Mouse (Mus musculus) midbrain, embryonic 11.5 days (tissue): ENCODE measurements around the gene Gm12184. TPM values are rescaled to one million over a fixed set of nuclear protein-coding genes. Genes with fewer than 3 reads are reported as not detected.
A peak's percentile ranks its signal among the peaks of the same experiment; 100 is the strongest.

Experiments
- ATAC-seq: fragments of 200-750 bp; cut with Nextera tagmentation; 2 replicates; pipeline ENCODE4 v1.8.0; 2017; ENCODE audit warnings: moderate TSS enrichment, moderate library complexity; ENCODE audit not compliant: low FRiP score
- DNase-seq: peaks from one replicate; pipeline ENCODE4 v3.0.0; 2015; ENCODE audit warnings: low spot score; ENCODE audit errors: missing footprints
- H3K27ac ChIP-seq: fragments of 300-500 bp; sonication (generic); 2 replicates; pipeline ENCODE4 v1.5.1; 2014; ENCODE audit warnings: low read depth, low read length
- H3K27me3 ChIP-seq: fragments of 300-500 bp; sonication (generic); 2 replicates; pipeline ENCODE4 v1.6.1; 2014; ENCODE audit warnings: mild to moderate bottlenecking, low read length, moderate library complexity, mixed read lengths; ENCODE audit not compliant: control insufficient read depth, insufficient read depth
- H3K36me3 ChIP-seq: fragments of 300-500 bp; sonication (generic); 2 replicates; pipeline ENCODE4 v1.6.1; 2014; ENCODE audit warnings: mild to moderate bottlenecking, low read length, moderate library complexity, mixed read lengths; ENCODE audit not compliant: control insufficient read depth, insufficient read depth
- H3K4me1 ChIP-seq: fragments of 300-500 bp; sonication (generic); 2 replicates; pipeline ENCODE4 v1.6.1; 2014; ENCODE audit warnings: low read length; ENCODE audit not compliant: control insufficient read depth, insufficient read depth
- H3K4me2 ChIP-seq: fragments of 300-500 bp; sonication (generic); 2 replicates; pipeline ENCODE4 v1.6.1; 2014; ENCODE audit warnings: mild to moderate bottlenecking, moderate library complexity
- H3K4me3 ChIP-seq: fragments of 300-500 bp; sonication (generic); 2 replicates; pipeline ENCODE4 v1.5.1; 2014; ENCODE audit warnings: low read depth, low read length
- H3K9ac ChIP-seq: fragments of 300-500 bp; sonication (generic); 2 replicates; pipeline ENCODE4 v1.6.1; 2014; ENCODE audit warnings: low read length
- H3K9me3 ChIP-seq: fragments of 300-500 bp; sonication (generic); 2 replicates; pipeline ENCODE4 v1.6.1; 2016; ENCODE audit warnings: low read length; ENCODE audit not compliant: control insufficient read depth
- WGBS: fragments of 180-500 bp; shearing (Covaris S2); extraction: QIAGEN DNeasy Blood & Tissue Kit; methylation state at CpG from one replicate; pipeline ENCODE4 v1.1.7; 2014; 5-methylcytosine and 5-hydroxymethylcytosine counted together
- polyA plus RNA-seq: library from polyadenylated mRNA; unstranded; fragments of >200 nt; fragmentation: Nextera tagmentation; extraction: Ambion mirVana; gene quantifications from 2 replicates; pipeline ENCODE4 v1.2.1, GENCODE M21; 2014

Gm12184 gene
- polyA plus RNA-seq, 1 experiment from 2014 or later: 11.5 TPM

DNA sequence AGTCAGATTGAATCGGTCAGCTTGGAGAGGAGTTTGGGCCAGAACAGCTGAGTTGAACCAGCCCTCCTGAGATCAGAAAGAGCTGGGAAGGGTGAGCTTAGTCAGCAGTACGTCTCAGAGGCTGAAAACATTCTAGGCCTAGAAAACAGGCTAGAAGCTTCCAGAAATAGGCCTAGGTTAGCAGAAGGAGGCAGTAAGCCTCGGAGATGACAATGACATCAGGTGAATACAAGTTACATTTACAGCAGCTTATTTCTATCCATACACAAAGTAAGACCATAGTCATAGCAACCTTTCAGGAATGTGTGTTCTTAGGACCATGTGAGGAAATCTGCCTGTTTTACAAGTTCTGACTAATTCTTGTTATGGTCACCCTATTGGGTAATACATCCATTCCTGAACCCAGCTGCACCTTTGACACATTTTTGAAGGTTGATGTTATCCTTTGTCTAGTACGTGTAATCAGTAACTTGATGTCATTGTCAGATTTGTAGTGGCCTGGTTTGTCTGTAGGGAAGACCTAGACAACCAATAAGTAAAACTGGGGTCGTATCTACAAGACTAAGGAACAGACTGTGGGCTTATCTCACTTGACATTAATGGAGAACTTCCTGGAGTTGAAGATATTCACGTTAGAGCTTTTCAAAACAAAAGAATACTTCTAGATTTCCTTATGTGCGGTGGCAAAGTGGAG lies 6.7 kb downstream of the Gm12184 start:
- H3K9ac ChIP-seq: no peak overlapping the region
- DNase-seq (peak; percentile 39), ATAC-seq (no peak)
- no peak overlapping the region for H3K27ac ChIP-seq
- H3K9me3 ChIP-seq: no peaks in the 10 kb centered on the region
- peaks cover 12% of the 10 kb centered on the region for H3K4me1 ChIP-seq
- peaks cover 10% of the 10 kb centered on the region for H3K27me3 ChIP-seq
- no peak overlapping the region for H3K4me3 ChIP-seq
- H3K36me3 ChIP-seq: no peaks in the 10 kb centered on the region
- 78% methylated on average over 7 of the region's 7 CpGs for WGBS
- no peak overlapping the region for H3K4me2 ChIP-seq

DNA sequence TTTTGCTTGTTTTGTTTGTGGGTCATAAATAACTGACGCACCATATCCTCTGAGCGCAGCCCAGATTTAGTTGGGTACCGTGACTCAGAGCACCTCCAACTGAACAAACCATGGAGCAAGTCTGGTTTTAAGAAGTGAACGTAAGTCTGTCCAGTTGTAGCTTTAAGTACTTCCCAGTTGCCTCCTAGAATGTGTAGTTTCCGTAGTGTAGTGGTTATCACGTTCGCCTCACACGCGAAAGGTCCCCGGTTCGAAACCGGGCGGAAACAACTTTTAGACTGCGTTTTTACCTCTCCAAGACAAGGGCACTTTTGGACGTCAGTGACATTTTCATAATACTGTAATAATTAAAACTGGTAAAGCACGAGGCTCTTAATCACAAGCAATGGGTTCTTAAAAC lies 8.1 kb downstream of the Gm12184 start:
- Histone ChIP-seq H3K4me2 (peak overlapping the region; percentile 81), H3K4me1 (peaks cover 14% of the 10 kb centered on the region), H3K27me3 (no peaks in the 10 kb centered on the region), H3K36me3 (no peaks in the 10 kb centered on the region), H3K27ac (no peak overlapping the region), H3K9me3 (no peaks in the 10 kb centered on the region), H3K9ac (peak overlapping the region; percentile 87; the same call in 1 of the 2 replicates), H3K4me3 (peak overlapping the region; percentile 81)
- DNase-seq (peak; percentile 100), ATAC-seq (no peak)
- WGBS: under 1% methylated on average over 16 of the region's 16 CpGs

DNA sequence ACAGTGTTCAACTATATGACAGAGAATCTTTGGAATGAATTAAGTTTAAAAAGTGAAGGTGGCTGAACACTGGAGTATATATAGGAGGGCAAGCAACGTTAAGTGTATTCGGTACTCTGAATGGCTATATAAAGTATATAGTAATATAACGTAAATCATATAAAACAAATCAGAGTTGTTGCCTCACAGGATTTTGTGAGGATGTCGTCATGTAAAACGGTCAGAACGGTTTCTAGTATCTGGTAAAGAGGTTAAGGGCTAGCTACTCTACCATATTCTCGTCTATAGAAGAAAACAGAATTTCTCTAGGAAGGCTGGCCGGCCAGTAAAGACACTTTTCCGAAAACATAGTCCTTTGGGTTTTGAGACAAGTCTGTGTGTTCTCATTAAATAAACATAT lies 8.7 kb downstream of the Gm12184 start:
- no peak for DNase-seq
- no peaks in the 10 kb centered on the region for H3K27me3 ChIP-seq
- H3K9me3 ChIP-seq: no peaks in the 10 kb centered on the region
- peak overlapping the region; percentile 84 for H3K27ac ChIP-seq
- no peak for ATAC-seq
- no peaks in the 10 kb centered on the region for H3K36me3 ChIP-seq
- peak overlapping the region; percentile 81 for H3K4me2 ChIP-seq
- H3K9ac ChIP-seq: peak overlapping the region; percentile 87
- 10% methylated on average over 9 of the region's 9 CpGs for WGBS
- H3K4me3 ChIP-seq: peak overlapping the region; percentile 81
- H3K4me1 ChIP-seq: peaks cover 14% of the 10 kb centered on the region

- DNase-seq (peak; percentile 100), ATAC-seq (peak; percentile 97)
- H3K36me3 ChIP-seq: peaks cover 4% of the 10 kb centered on the region
- H3K9ac ChIP-seq: peak within 1 kb of the TSS; percentile 87
- peak within 1 kb of the TSS; percentile 81 for H3K4me3 ChIP-seq
- H3K27me3 ChIP-seq: no peaks in the 10 kb centered on the region
- peaks cover 14% of the 10 kb centered on the region for H3K4me1 ChIP-seq
- peak within 1 kb of the TSS; percentile 81 for H3K4me2 ChIP-seq
- no peaks in the 10 kb centered on the region for H3K9me3 ChIP-seq
- WGBS: under 1% methylated on average over 76 of the region's 77 CpGs
- peak within 1 kb of the TSS; percentile 84 for H3K27ac ChIP-seq
Measured at GRCm38 (mm10) chr11:48816800-48817665, 9.4 kb downstream of the Gm12184 start, which contains the start of gene Trim41. Gene Trim41, minus strand, starts transcription at chr11:48817353.

DNA sequence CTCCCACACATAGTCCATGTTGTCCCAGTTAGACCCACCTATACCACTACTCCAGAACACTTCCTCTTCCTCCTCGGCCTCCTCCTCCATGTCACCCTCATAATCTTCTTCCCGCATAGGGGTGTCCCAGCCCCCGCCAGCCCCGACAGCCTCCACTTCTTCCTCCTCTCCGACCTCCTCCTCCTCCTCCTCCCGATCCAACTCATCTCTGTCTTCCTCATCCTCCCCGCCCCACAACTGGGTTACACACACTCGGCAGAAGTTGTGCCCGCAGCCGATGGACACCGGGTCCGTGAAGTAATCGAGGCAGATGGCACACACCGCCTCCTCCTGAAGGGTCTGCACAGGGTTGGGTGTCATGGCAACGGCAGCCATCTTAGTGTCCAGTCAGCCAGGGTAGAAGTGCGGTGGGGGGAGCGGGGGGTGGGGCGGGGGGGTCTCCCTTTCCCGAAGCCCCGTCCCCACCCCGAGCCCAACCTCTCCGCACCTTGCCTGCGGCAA lies 10.1 kb downstream of the Gm12184 start:
- no peaks in the 10 kb centered on the region for H3K27me3 ChIP-seq
- peak overlapping the region; percentile 81 for H3K4me3 ChIP-seq
- H3K9ac ChIP-seq: peak overlapping the region; percentile 73
- H3K36me3 ChIP-seq: peaks cover 10% of the 10 kb centered on the region
- no peaks in the 10 kb centered on the region for H3K9me3 ChIP-seq
- 5% methylated on average over 23 of the region's 23 CpGs for WGBS
- H3K4me1 ChIP-seq: peaks cover 14% of the 10 kb centered on the region
- peak overlapping the region; percentile 81 for H3K4me2 ChIP-seq
- DNase-seq (no peak), ATAC-seq (peak; percentile 70)
- peak overlapping the region; percentile 84 for H3K27ac ChIP-seq

DNA sequence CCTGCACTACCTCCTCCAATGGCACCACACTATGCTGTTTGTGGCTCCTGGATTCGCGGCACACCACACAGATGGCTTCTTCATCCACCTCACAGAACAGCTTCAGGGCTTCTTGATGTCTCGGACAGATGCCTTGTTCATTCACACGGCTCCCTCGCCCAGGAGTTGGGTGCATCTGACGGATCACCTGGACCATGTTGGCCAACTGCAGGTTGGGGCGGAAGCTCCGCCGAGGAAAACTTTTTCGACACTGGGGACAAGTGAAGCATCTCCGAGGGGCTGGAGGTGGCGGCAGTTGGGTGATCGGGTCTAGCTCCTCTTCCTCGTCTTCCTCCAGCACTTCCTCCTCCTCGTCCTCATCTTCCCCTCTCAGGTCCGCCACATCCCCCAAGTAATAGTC lies 10.6 kb downstream of the Gm12184 start:
- H3K27ac ChIP-seq: no peak overlapping the region
- peaks cover 14% of the 10 kb centered on the region for H3K4me1 ChIP-seq
- peaks cover 10% of the 10 kb centered on the region for H3K36me3 ChIP-seq
- no peaks in the 10 kb centered on the region for H3K27me3 ChIP-seq
- DNase-seq (no peak), ATAC-seq (no peak)
- peak overlapping the region; percentile 81 for H3K4me3 ChIP-seq
- H3K9ac ChIP-seq: peak overlapping the region; percentile 73
- no peaks in the 10 kb centered on the region for H3K9me3 ChIP-seq
- WGBS: 78% methylated on average over 16 of the region's 16 CpGs
- peak overlapping the region; percentile 81 for H3K4me2 ChIP-seq

DNA sequence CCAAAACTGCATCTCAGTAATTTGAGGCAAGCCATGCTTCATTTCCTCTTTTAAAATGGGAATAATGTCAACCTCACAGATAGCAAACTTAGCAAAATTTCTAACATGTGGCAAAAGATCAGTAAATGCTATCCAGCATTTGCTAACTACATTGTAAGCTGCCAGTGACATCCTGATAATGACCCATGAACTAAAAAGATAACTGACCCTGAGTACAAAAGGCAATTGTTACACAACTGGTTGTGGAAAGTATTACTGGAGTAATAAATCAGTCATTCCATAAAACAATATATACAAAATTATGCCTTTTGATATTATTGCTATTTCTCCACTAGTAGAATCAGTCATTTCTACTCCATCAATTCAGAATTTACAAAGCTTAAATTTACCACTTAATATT lies 12.7 kb downstream of the Gm12184 start:
- DNase-seq: no peak
- Histone ChIP-seq H3K27me3 (no peaks in the 10 kb centered on the region), H3K4me2 (no peak overlapping the region), H3K9ac (no peak overlapping the region), H3K27ac (no peak overlapping the region), H3K4me1 (peaks cover 14% of the 10 kb centered on the region), H3K4me3 (no peak overlapping the region), H3K36me3 (peaks cover 15% of the 10 kb centered on the region), H3K9me3 (no peaks in the 10 kb centered on the region)
- no peak for ATAC-seq

DNA sequence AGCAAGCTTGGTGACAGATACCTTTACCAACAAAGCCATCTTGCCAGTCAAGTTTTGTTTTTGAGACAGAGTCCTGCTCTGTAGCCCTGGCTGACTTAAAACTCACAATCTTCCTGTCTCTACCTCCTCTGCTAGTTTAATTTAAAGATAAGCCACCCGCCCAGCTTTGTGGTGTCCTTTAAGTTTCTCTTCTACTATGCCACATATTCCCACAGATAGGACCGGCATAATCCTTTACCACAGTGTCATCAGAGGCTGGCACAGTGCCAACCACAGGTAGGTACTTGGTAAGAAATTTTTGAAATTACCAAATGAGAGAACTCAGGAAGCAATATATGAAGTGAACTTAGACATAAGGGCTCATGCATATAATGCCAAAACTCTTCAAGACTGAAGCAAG lies 16.3 kb downstream of the Gm12184 start:
- Histone ChIP-seq H3K4me3 (no peak overlapping the region), H3K4me1 (peaks cover 3% of the 10 kb centered on the region; the same call in 1 of the 2 replicates), H3K27me3 (no peaks in the 10 kb centered on the region), H3K36me3 (peaks cover 39% of the 10 kb centered on the region), H3K9ac (no peak overlapping the region), H3K9me3 (no peaks in the 10 kb centered on the region), H3K27ac (no peak overlapping the region), H3K4me2 (no peak overlapping the region)
- no peak for ATAC-seq
- WGBS: 94% methylated on average over 2 of the region's 2 CpGs
- DNase-seq: no peak

GRCm38 (mm10) chr11:48809434-48809830 lies 17.0 kb downstream of the Gm12184 start:
- ATAC-seq (no peak), DNase-seq (no peak)
- no peak overlapping the region for H3K9ac ChIP-seq
- H3K27ac ChIP-seq: no peak overlapping the region
- 70% methylated on average over 4 of the region's 4 CpGs for WGBS
- H3K27me3 ChIP-seq: no peaks in the 10 kb centered on the region
- H3K4me2 ChIP-seq: no peak overlapping the region
- H3K9me3 ChIP-seq: no peaks in the 10 kb centered on the region
- peaks cover 44% of the 10 kb centered on the region for H3K36me3 ChIP-seq
- no peak overlapping the region for H3K4me3 ChIP-seq
- no peaks in the 10 kb centered on the region for H3K4me1 ChIP-seq
